Mouse (Mus musculus): Measurements from ENCODE around the gene Hnrnpl.
A peak's percentile ranks its signal among the peaks of the same experiment; 100 is the strongest.

DNA sequence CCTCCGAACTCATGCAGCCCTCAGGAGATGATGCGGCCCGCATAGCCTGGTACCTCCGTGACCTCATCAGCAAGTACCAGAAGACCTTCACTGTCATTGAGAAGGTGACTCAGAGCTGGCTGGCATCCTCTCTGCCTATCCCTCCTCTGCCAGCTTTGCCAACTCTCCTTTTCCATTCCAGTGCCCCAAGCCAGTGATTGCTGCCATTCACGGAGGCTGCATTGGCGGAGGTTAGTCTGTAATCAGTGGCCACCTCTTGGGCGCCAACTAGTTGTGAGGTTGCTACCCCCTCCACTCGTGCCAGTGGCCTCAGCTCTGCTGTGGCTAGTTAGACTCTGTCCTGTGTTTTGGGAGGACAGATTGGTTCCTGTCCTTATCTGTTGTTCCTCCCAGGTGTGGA is 21.5 kb downstream of the Hnrnpl start:
- peak; percentile 19; the same call in 1 of the 2 replicates for TF ChIP-seq CTCF (IDR thresholded peaks at IDR 0.05)
- TF ChIP-seq EP300 (IDR thresholded peaks at IDR 0.05; ENCODE audit: insufficient read depth, low read depth, low read length), result 0 out of 2 replicates have a peak, but pooled peaks have one; percentile 17

All from heart, adult 2 months (tissue).